Mouse (Mus musculus) hindbrain, embryonic 10.5 days (tissue): ENCODE results near the gene Dynll2. TPM values are rescaled to one million over a fixed set of nuclear protein-coding genes. Genes with fewer than 3 reads are reported as not detected.

Experiments
- DNase-seq: peaks from one replicate; pipeline ENCODE4 v3.0.0-alpha.2; 2017; ENCODE audit warnings: low spot score
- H3K27ac ChIP-seq: fragments of 300-500 bp; sonication (generic); 2 replicates; pipeline ENCODE4 v1.5.1; 2016; ENCODE audit warnings: mild to moderate bottlenecking, moderate library complexity
- H3K27me3 ChIP-seq: fragments of 300-500 bp; sonication (generic); 2 replicates; pipeline ENCODE4 v1.6.1; 2016; ENCODE audit warnings: mild to moderate bottlenecking; ENCODE audit not compliant: poor library complexity, insufficient read depth, severe bottlenecking
- H3K36me3 ChIP-seq: fragments of 300-500 bp; sonication (generic); 2 replicates; pipeline ENCODE4 v1.6.1; 2016; ENCODE audit warnings: mild to moderate bottlenecking, moderate library complexity
- H3K4me1 ChIP-seq: fragments of 300-500 bp; sonication (generic); replicated peaks from 2 replicates; pipeline ENCODE4 v1.6.1; 2016; ENCODE audit warnings: mild to moderate bottlenecking
- H3K4me3 ChIP-seq: fragments of 300-500 bp; sonication (generic); 2 replicates; pipeline ENCODE4 v1.5.1; 2016; ENCODE audit warnings: mild to moderate bottlenecking, moderate library complexity
- H3K9me3 ChIP-seq: fragments of 300-500 bp; sonication (generic); 2 replicates; pipeline ENCODE4 v1.6.1; 2016; ENCODE audit warnings: mild to moderate bottlenecking, moderate library complexity
- WGBS: fragments of 180-500 bp; shearing (Covaris S2); methylation state at CpG from one replicate; pipeline ENCODE4 v1.1.7; 2016; 5-methylcytosine and 5-hydroxymethylcytosine counted together
- polyA plus RNA-seq: library from polyadenylated mRNA; unstranded; fragments of >200 nt; fragmentation: Nextera tagmentation; extraction: Ambion mirVana; gene quantifications from 2 replicates; pipeline ENCODE4 v1.2.1, GENCODE M21; 2016

Dynll2 gene
- polyA plus RNA-seq, 1 experiment from 2014 or later: 39.9 TPM

- 93% methylated on average over 11 of the region's 11 CpGs for WGBS
- no peaks in the 10 kb centered on the region for H3K36me3 ChIP-seq
- H3K27ac ChIP-seq: no peak overlapping the region
- H3K9me3 ChIP-seq: no peaks in the 10 kb centered on the region
- DNase-seq: no peak
- peaks cover 9% of the 10 kb centered on the region for H3K27me3 ChIP-seq
- H3K4me1 ChIP-seq: peaks cover 15% of the 10 kb centered on the region
- no peak overlapping the region for H3K4me3 ChIP-seq
Measured at GRCm38 (mm10) chr11:88012621-88013244, 25.4 kb upstream of the Dynll2 start.

GRCm38 (mm10) chr11:88011914-88012419 is 24.6 kb upstream of the Dynll2 start:
- 93% methylated on average over 7 of the region's 7 CpGs for WGBS
- no peak overlapping the region for H3K4me3 ChIP-seq
- H3K9me3 ChIP-seq: no peaks in the 10 kb centered on the region
- DNase-seq: no peak
- H3K4me1 ChIP-seq: peaks cover 15% of the 10 kb centered on the region
- H3K36me3 ChIP-seq: no peaks in the 10 kb centered on the region
- H3K27ac ChIP-seq: no peak overlapping the region
- peaks cover 9% of the 10 kb centered on the region for H3K27me3 ChIP-seq

GRCm38 (mm10) chr11:88011208-88011913 is 24.0 kb upstream of the Dynll2 start:
- no peak overlapping the region for H3K4me3 ChIP-seq
- no peak overlapping the region for H3K27ac ChIP-seq
- WGBS: 79% methylated on average over 11 of the region's 11 CpGs
- H3K36me3 ChIP-seq: no peaks in the 10 kb centered on the region
- H3K27me3 ChIP-seq: peaks cover 9% of the 10 kb centered on the region
- no peak for DNase-seq
- peaks cover 18% of the 10 kb centered on the region for H3K4me1 ChIP-seq
- H3K9me3 ChIP-seq: no peaks in the 10 kb centered on the region

- Histone ChIP-seq H3K36me3 (no peaks in the 10 kb centered on the region), H3K27ac (peak overlapping the region; percentile 57), H3K27me3 (peaks cover 9% of the 10 kb centered on the region), H3K4me3 (no peak overlapping the region), H3K4me1 (peaks cover 19% of the 10 kb centered on the region), H3K9me3 (no peaks in the 10 kb centered on the region; the same call in 1 of the 2 replicates)
- no peak for DNase-seq
- 31% methylated on average over 16 of the region's 16 CpGs for WGBS
Measured at GRCm38 (mm10) chr11:88009542-88010190, 22.3 kb upstream of the Dynll2 start.

- Histone ChIP-seq H3K36me3 (no peaks in the 10 kb centered on the region), H3K4me3 (no peak overlapping the region), H3K27me3 (peaks cover 9% of the 10 kb centered on the region), H3K27ac (no peak overlapping the region), H3K9me3 (no peaks in the 10 kb centered on the region; the same call in 1 of the 2 replicates), H3K4me1 (peaks cover 19% of the 10 kb centered on the region)
- no peak for DNase-seq
- WGBS: 73% methylated on average over 1 of the region's 1 CpGs
Measured at GRCm38 (mm10) chr11:88008641-88009040, 21.3 kb upstream of the Dynll2 start.

GRCm38 (mm10) chr11:88004123-88004522 is 16.8 kb upstream of the Dynll2 start:
- no peak for DNase-seq
- peaks cover 17% of the 10 kb centered on the region for H3K36me3 ChIP-seq
- WGBS: 64% methylated on average over 2 of the region's 2 CpGs

GRCm38 (mm10) chr11:88002738-88003137 is 15.4 kb upstream of the Dynll2 start:
- no peaks in the 10 kb centered on the region for H3K27me3 ChIP-seq
- H3K4me1 ChIP-seq: peaks cover 4% of the 10 kb centered on the region; the same call in 1 of the 2 replicates
- no peak for DNase-seq
- H3K4me3 ChIP-seq: no peak overlapping the region
- H3K27ac ChIP-seq: no peak overlapping the region
- peaks cover 4% of the 10 kb centered on the region for H3K9me3 ChIP-seq
- peaks cover 19% of the 10 kb centered on the region for H3K36me3 ChIP-seq
- 63% methylated on average over 4 of the region's 4 CpGs for WGBS

More at GRCm38 (mm10) chr11:88004123-88004522, 16.8 kb upstream of the Dynll2 start:
- H3K4me1 ChIP-seq: peaks cover 10% of the 10 kb centered on the region; the same call in 1 of the 2 replicates
- H3K9me3 ChIP-seq: peaks cover 4% of the 10 kb centered on the region
- H3K4me3 ChIP-seq: no peak overlapping the region
- no peaks in the 10 kb centered on the region for H3K27me3 ChIP-seq
- H3K27ac ChIP-seq: no peak overlapping the region

GRCm38 (mm10) chr11:87999751-88000150 is 12.4 kb upstream of the Dynll2 start:
- Histone ChIP-seq H3K27ac (no peak overlapping the region), H3K4me1 (no peaks in the 10 kb centered on the region), H3K27me3 (no peaks in the 10 kb centered on the region), H3K36me3 (peaks cover 25% of the 10 kb centered on the region), H3K4me3 (no peak overlapping the region), H3K9me3 (peaks cover 4% of the 10 kb centered on the region; the same call in 1 of the 2 replicates)
- no peak for DNase-seq
- WGBS: 88% methylated on average over 5 of the region's 5 CpGs

- no peak overlapping the region for H3K27ac ChIP-seq
- no peak for DNase-seq
- H3K27me3 ChIP-seq: no peaks in the 10 kb centered on the region
- H3K36me3 ChIP-seq: no peaks in the 10 kb centered on the region
- no peak overlapping the region for H3K4me3 ChIP-seq
- H3K4me1 ChIP-seq: peaks cover 9% of the 10 kb centered on the region
- H3K9me3 ChIP-seq: no peaks in the 10 kb centered on the region
- WGBS: 54% methylated on average over 4 of the region's 4 CpGs
Measured at GRCm38 (mm10) chr11:87991806-87992205, 4.5 kb upstream of the Dynll2 start.

- Histone ChIP-seq H3K9me3 (no peaks in the 10 kb centered on the region), H3K27ac (peak overlapping the region; percentile 99), H3K4me1 (peaks cover 40% of the 10 kb centered on the region), H3K36me3 (peaks cover 26% of the 10 kb centered on the region), H3K27me3 (no peaks in the 10 kb centered on the region), H3K4me3 (peak overlapping the region; percentile 100)
- 61% methylated on average over 11 of the region's 11 CpGs for WGBS
- DNase-seq: no peak
Measured at GRCm38 (mm10) chr11:87987861-87988260, 528 bp upstream of the Dynll2 start.

- H3K27ac ChIP-seq: peak overlapping the region; percentile 99
- no peaks in the 10 kb centered on the region for H3K27me3 ChIP-seq
- H3K9me3 ChIP-seq: no peaks in the 10 kb centered on the region
- H3K4me1 ChIP-seq: peaks cover 44% of the 10 kb centered on the region
- peaks cover 42% of the 10 kb centered on the region for H3K36me3 ChIP-seq
- DNase-seq: peak; percentile 60
- 3% methylated on average over 13 of the region's 13 CpGs for WGBS
- H3K4me3 ChIP-seq: peak overlapping the region; percentile 100
Measured at GRCm38 (mm10) chr11:87986141-87986741, 1.1 kb downstream of the Dynll2 start.

GRCm38 (mm10) chr11:87985643-87986042 is 1.7 kb downstream of the Dynll2 start:
- Histone ChIP-seq H3K4me3 (peak overlapping the region; percentile 100), H3K27ac (peak overlapping the region; percentile 99; the same call in 1 of the 2 replicates), H3K9me3 (no peaks in the 10 kb centered on the region), H3K4me1 (peaks cover 44% of the 10 kb centered on the region), H3K36me3 (peaks cover 48% of the 10 kb centered on the region), H3K27me3 (no peaks in the 10 kb centered on the region)
- DNase-seq: no peak
- WGBS: 57% methylated on average over 9 of the region's 9 CpGs
